ENCODE assay signal across 8 mouse cellular contexts in the genomic region with DNA sequence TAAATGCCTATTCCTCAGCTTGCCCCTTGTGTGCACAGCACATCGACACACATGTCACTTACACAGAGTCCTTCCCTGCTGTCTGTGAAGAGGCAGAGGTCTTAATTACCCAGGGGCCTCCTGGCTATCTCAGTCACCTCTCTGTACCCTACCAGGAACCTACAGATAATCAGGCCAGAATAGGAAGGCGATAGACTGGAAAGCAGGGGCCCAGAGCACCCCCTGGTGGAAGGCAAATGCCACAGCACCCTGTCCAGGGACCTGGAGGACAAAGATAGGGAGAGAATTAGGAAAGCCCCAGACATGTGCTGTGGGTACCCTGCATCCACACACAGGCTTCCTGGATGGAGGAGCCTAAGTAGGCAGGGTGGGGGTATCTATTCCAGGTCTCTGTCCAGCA. TPM values are rescaled to one million over a fixed set of nuclear protein-coding genes. Genes with fewer than 3 reads are reported as not detected.
DNase-seq lines count a peak whose midpoint lies in the region; ATAC-seq and TF ChIP-seq lines count a peak whose summit lies in the region.

No protein-coding gene starts in this region.

- peak overlapping the region; percentile 38; the same call in 1 of the 2 replicates for H3K9ac ChIP-seq in heart, embryonic 14.5 days (ENCODE audit: low read length)
- H3K9ac ChIP-seq in neural tube, embryonic 12.5 days = no peak overlapping the region

- no peak for ATAC-seq in heart, embryonic 14.5 days (ENCODE audit: insufficient number of reproducible peaks, insufficient read depth, low FRiP score, low read depth)
- peak; percentile 14; the same call in 1 of the 2 replicates for ATAC-seq in neural tube, embryonic 12.5 days (ENCODE audit: low FRiP score, low read depth)

- WGBS in heart, embryonic 14.5 days = 17% methylated on average over 2 of the region's 2 CpGs
- 17% methylated on average over 2 of the region's 2 CpGs for WGBS in neural tube, embryonic 12.5 days

- H3K9me3 ChIP-seq in heart, embryonic 14.5 days (ENCODE audit: control insufficient read depth, low read length) = no peaks in the 10 kb centered on the region
- no peaks in the 10 kb centered on the region for H3K9me3 ChIP-seq in neural tube, embryonic 12.5 days

- H3K4me1 ChIP-seq in cortical plate, adult 2 months (ENCODE audit: control insufficient read depth, insufficient read depth, low read length) = peaks cover 2% of the 10 kb centered on the region; the same call in 1 of the 2 replicates
- H3K4me1 ChIP-seq in heart, embryonic 14.5 days (ENCODE audit: control insufficient read depth in 2 of 2, insufficient read depth in 2 of 2, low read length in 2 of 2) = peaks cover 33 to 63% of the 10 kb centered on the region in 2 experiments
- peaks cover 22% of the 10 kb centered on the region for H3K4me1 ChIP-seq in neural tube, embryonic 12.5 days

- TF ChIP-seq POLR2A in cortical plate, adult 2 months (IDR thresholded peaks at IDR 0.05; ENCODE audit: extremely low read depth, insufficient read depth, low read length) = no peak

- no peak overlapping the region for H3K4me3 ChIP-seq in cortical plate, adult 2 months (ENCODE audit: insufficient read depth, low read length)
- H3K4me3 ChIP-seq in heart, embryonic 14.5 days (ENCODE audit: control insufficient read depth in 1 of 2, insufficient read depth in 1 of 2, low read depth in 1 of 2, low read length in 2 of 2) = no peak overlapping the region
- H3K4me3 ChIP-seq in neural tube, embryonic 12.5 days = no peak overlapping the region

- TF ChIP-seq CTCF in cortical plate, adult 2 months (IDR thresholded peaks at IDR 0.05; ENCODE audit: extremely low read depth, insufficient read depth, low read length) = peak; percentile 88

- 0 out of 2 replicates have a peak, but pooled peaks cover 7% of the 10 kb centered on the region for H3K27me3 ChIP-seq in heart, embryonic 14.5 days (ENCODE audit: control insufficient read depth, insufficient read depth, low read length)
- H3K27me3 ChIP-seq in neural tube, embryonic 12.5 days (replicated peaks) = peaks cover 38% of the 10 kb centered on the region

- 0 out of 2 replicates have a peak overlapping the region, but pooled peaks have one; percentile 6 for H3K4me2 ChIP-seq in heart, embryonic 14.5 days (ENCODE audit: low read length)
- H3K4me2 ChIP-seq in neural tube, embryonic 12.5 days (replicated peaks) = no peak overlapping the region

- H3K27ac ChIP-seq in cortical plate, adult 2 months (ENCODE audit: insufficient read depth, low read length) = no peak overlapping the region
- H3K27ac ChIP-seq in heart, embryonic 14.5 days (replicated peaks in 1 of 2; ENCODE audit: control insufficient read depth in 1 of 2, insufficient read depth in 1 of 2, low read depth in 2 of 2, low read length in 2 of 2) = peak overlapping the region; percentile 1 to 66; a peak in 3 of 4 replicates
- no peak overlapping the region for H3K27ac ChIP-seq in neural tube, embryonic 12.5 days

- DNase-seq in ovary, postnatal 36 days (ENCODE audit: low spot score) = peak; percentile 42
- DNase-seq in ovary, postnatal 10 days (ENCODE audit: low spot score) = no peak
- peak; percentile 75 for DNase-seq in ZHBTc4 (ENCODE audit: low read depth, low spot score)
- peak; percentile 78 for DNase-seq in liver
- DNase-seq in urinary bladder, adult 2 months (ENCODE audit: low spot score) = no peak

- H3K36me3 ChIP-seq in heart, embryonic 14.5 days (ENCODE audit: control insufficient read depth, insufficient read depth, low read length) = no peaks in the 10 kb centered on the region
- H3K36me3 ChIP-seq in neural tube, embryonic 12.5 days = no peaks in the 10 kb centered on the region

RNA-seq across cellular contexts. Expression of a gene that starts 3.9 kb away (rescaled TPM):
- 38.0 and 44.6 TPM in 2 replicates for polyA plus RNA-seq in cortical plate, adult 2 months (2012; rRNA removed)
- polyA plus RNA-seq in heart, embryonic 14.5 days (2014; fragmentation: Nextera tagmentation; extraction: Ambion mirVana) = 88.3 and 89.7 TPM in 2 replicates
- 3.2 and 3.7 TPM in 2 replicates for polyA plus RNA-seq in neural tube, embryonic 12.5 days (2016; fragmentation: Nextera tagmentation; extraction: Ambion mirVana)
- 19.5 and 26.9 TPM in 2 replicates for polyA plus RNA-seq in urinary bladder, adult 2 months (2012; rRNA removed)

RNA-seq across cellular contexts. Expression of a gene that starts 20.7 kb away (rescaled TPM):
- 25.6 and 29.3 TPM in 2 replicates for polyA plus RNA-seq in cortical plate, adult 2 months (2012; rRNA removed)
- polyA plus RNA-seq in heart, embryonic 14.5 days (2014; fragmentation: Nextera tagmentation; extraction: Ambion mirVana) = 136 and 153 TPM in 2 replicates
- polyA plus RNA-seq in neural tube, embryonic 12.5 days (2016; fragmentation: Nextera tagmentation; extraction: Ambion mirVana) = 108 and 130 TPM in 2 replicates
- 62.6 and 71.8 TPM in 2 replicates for polyA plus RNA-seq in urinary bladder, adult 2 months (2012; rRNA removed)

RNA-seq across cellular contexts. Expression of a gene that starts 35.2 kb away (rescaled TPM):
- 104 and 122 TPM in 2 replicates for polyA plus RNA-seq in cortical plate, adult 2 months (2012; rRNA removed)
- 2.9 and 3.6 TPM in 2 replicates for polyA plus RNA-seq in heart, embryonic 14.5 days (2014; fragmentation: Nextera tagmentation; extraction: Ambion mirVana)
- polyA plus RNA-seq in neural tube, embryonic 12.5 days (2016; fragmentation: Nextera tagmentation; extraction: Ambion mirVana) = 1.1 and 2.2 TPM in 2 replicates
- polyA plus RNA-seq in urinary bladder, adult 2 months (2012; rRNA removed) = 37.4 and 52.8 TPM in 2 replicates

RNA-seq across cellular contexts. Expression of a gene that starts 50.9 kb away (rescaled TPM):
- 168 and 178 TPM in 2 replicates for polyA plus RNA-seq in cortical plate, adult 2 months (2012; rRNA removed)
- 163 and 182 TPM in 2 replicates for polyA plus RNA-seq in heart, embryonic 14.5 days (2014; fragmentation: Nextera tagmentation; extraction: Ambion mirVana)
- 184 and 201 TPM in 2 replicates for polyA plus RNA-seq in neural tube, embryonic 12.5 days (2016; fragmentation: Nextera tagmentation; extraction: Ambion mirVana)
- 149 and 150 TPM in 2 replicates for polyA plus RNA-seq in urinary bladder, adult 2 months (2012; rRNA removed)

RNA-seq across cellular contexts. Expression of a gene that starts 54.9 kb away (rescaled TPM):
- 1.3 and 1.7 TPM in 2 replicates for polyA plus RNA-seq in cortical plate, adult 2 months (2012; rRNA removed)
- polyA plus RNA-seq in heart, embryonic 14.5 days (2014; fragmentation: Nextera tagmentation; extraction: Ambion mirVana) = 5.3 and 6.7 TPM in 2 replicates
- polyA plus RNA-seq in neural tube, embryonic 12.5 days (2016; fragmentation: Nextera tagmentation; extraction: Ambion mirVana) = 4.0 and 5.4 TPM in 2 replicates
- 18.0 and 20.5 TPM in 2 replicates for polyA plus RNA-seq in urinary bladder, adult 2 months (2012; rRNA removed)

Comparison
In these comparisons a context has a peak if more than half of its experiments do, and no peak if none do; other contexts are left out.
1. DNase-seq: peak in ovary, postnatal 36 days (single experiment), ZHBTc4 (single experiment) and liver (single experiment); none in ovary, postnatal 10 days (single experiment) and urinary bladder, adult 2 months (single experiment).
2. H3K27ac ChIP-seq: peak in heart, embryonic 14.5 days (2 of 2); none in cortical plate, adult 2 months (single experiment) and neural tube, embryonic 12.5 days (single experiment).